Mouse (Mus musculus) erythroblast, embryonic 14.5 days (primary cell): ENCODE measurements around the gene Anxa6.

Source experiments
- GATA1 ChIP-seq: IDR thresholded peaks from 2 replicates; pipeline ENCODE4 v1.6.1; 2012; ENCODE audit warnings: low read length, inconsistent platforms, mixed read lengths
- TAL1 ChIP-seq: IDR thresholded peaks from 3 replicates; pipeline ENCODE4 v1.6.1; 2012; ENCODE audit warnings: low read length, inconsistent platforms, mixed read lengths

- TF ChIP-seq TAL1 (no peak), GATA1 (no peak)
These were observed 57.9 kb downstream of the Anxa6 start for GRCm38 (mm10) chr11:54975340-54975739.
